Mouse (Mus musculus): ENCODE results near the gene Cflar. TPM values are rescaled to one million over a fixed set of nuclear protein-coding genes. Genes with fewer than 3 reads are reported as not detected.
A peak's percentile ranks its signal among the peaks of the same experiment; 100 is the strongest.

The Cflar gene
- total and polyA plus RNA-seq, 3 experiments: 35.7 to 81.1 (median 49.2) TPM

DNA sequence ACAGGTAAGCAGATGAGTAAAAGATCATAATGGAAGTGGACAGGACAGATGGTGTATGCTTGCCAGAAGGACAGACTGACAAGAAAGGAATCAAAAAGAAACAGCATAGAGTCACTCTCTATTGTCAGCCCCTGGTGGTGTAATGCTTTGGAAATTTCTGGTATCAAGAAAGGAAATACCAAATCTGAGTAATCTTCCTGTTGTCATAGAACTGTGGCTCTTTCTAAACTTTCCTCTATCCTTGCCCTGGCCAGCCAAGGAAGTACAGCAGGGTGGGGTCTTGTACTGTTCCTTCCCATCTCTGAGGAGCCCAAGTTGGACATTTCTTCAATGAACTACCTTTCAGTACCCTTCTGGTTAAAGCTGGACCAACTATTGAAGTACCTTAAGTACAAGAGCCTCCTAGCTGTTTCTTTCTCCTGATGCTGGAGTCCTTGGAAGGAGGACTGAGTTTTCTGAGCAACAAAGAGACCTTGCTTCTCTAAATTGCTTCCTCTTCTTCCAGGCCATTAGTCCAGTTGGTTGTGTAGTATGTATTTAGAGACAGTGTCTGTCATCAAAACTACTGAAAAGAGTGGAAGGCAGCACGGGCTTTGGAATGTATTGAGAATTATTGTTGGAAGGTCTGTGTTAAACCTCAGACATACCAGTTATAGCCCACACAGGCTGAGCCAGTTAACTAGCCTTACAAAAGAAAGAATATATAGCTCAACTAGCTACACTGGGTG, 15.9 kb downstream of the Cflar start:
- in situ Hi-C loops (cut with MboI; ENCODE audit: low pct_ligation_motif_present, low pct_unique_long_range_greater_than_20kb, low sequenced_read_pairs): no loop called here
- Histone ChIP-seq H3K9ac (ENCODE audit: insufficient read depth, low read depth) (peak overlapping the region; percentile 79), H3K27me3 (replicated peaks) (no peaks in the 10 kb centered on the region), H3K27ac (ENCODE audit: insufficient read depth, low read depth) (peak overlapping the region; percentile 77), H3K36me3 (replicated peaks in 1 of 2; ENCODE audit: control insufficient read depth in 1 of 2, insufficient read depth in 1 of 2, low read length in 1 of 2) (peaks cover 17 to 30% of the 10 kb centered on the region in 2 experiments), H3K79me2 (replicated peaks; ENCODE audit: control insufficient read depth, extremely low read depth, insufficient read depth, poor library complexity, severe bottlenecking) (peaks cover 58% of the 10 kb centered on the region), H3K4me3 (replicated peaks in 1 of 3; ENCODE audit: low read depth in 2 of 3, low read length in 2 of 3, poor library complexity in 1 of 3) (peak overlapping the region; percentile 63 to 82 (median 71)), H3K9me3 (replicated peaks; ENCODE audit: low read length) (no peaks in the 10 kb centered on the region), H3K4me2 (ENCODE audit: insufficient read depth, low read depth, poor library complexity, severe bottlenecking) (peak overlapping the region; percentile 72), H3K4me1 (ENCODE audit: control insufficient read depth in 1 of 2, insufficient read depth in 2 of 2) (peaks cover 13 to 49% of the 10 kb centered on the region in 2 experiments; a peak in 3 of 4 replicates)
- no peak for DNase-seq (ENCODE audit: extremely low read depth)
- dilution Hi-C loops (cut with MboI; ENCODE audit: extremely low pct_ligation_motif_present, extremely low pct_unique_long_range_greater_than_20kb, low sequenced_read_pairs): no loop called here
- TF ChIP-seq EP300 (IDR thresholded peaks at IDR 0.05; ENCODE audit: low read length): 0 out of 2 replicates have a peak, but pooled peaks have one; percentile 14
- no peak for TF ChIP-seq CTCF (conservative IDR thresholded peaks at IDR 0.05 in 1 of 2, IDR thresholded peaks at IDR 0.05 in 1 of 2; ENCODE audit: low read depth in 2 of 2, low read length in 2 of 2)

DNA sequence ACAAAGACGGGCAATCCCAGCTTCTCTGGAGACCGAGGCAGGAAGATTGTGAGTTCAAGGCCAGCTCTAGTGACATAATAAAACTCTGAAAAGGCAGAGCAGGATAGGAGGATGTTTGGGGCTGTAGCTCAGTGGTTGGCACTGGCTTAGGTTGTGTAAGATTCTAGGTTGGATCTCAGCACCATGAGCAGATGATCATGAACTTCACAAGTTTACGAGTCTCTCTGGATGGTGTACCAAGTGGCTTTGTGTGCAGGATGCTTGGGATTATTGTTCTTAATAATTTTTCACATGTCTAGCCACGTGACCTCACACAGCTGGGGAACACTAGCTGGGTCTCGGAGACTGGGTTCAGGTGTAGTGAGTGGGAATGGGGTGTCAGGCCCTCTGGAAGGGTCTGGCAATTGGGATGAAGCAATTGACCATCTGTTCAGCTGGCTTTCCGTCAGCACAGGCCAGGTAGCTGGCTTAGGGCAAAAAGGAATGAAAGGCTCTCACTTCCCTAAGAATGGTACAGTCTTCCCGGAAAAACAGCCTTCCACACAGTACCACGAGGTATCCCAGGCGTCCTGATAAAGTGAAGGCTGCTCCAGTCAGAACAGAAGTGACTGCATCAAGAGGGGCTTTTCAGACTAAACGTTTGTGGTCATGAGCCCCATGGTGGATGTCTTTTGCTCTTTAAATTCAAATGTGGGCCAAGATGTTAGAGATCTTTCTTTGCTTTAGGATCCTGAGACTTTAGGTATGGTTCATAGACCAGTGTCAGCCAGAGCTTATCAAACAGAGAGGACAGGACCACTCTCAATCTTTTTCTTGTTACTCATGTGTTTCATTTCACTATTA, 16.7 kb downstream of the Cflar start:
- peak overlapping the region; percentile 77 for H3K27ac ChIP-seq (ENCODE audit: insufficient read depth, low read depth)
- H3K9me3 ChIP-seq (replicated peaks; ENCODE audit: low read length): no peaks in the 10 kb centered on the region
- no peaks in the 10 kb centered on the region for H3K27me3 ChIP-seq (replicated peaks)
- H3K4me3 ChIP-seq (replicated peaks in 1 of 3; ENCODE audit: low read depth in 2 of 3, low read length in 2 of 3, poor library complexity in 1 of 3): peak overlapping the region; percentile 63 to 82 (median 71)
- peak overlapping the region; percentile 72 for H3K4me2 ChIP-seq (ENCODE audit: insufficient read depth, low read depth, poor library complexity, severe bottlenecking)
- in situ Hi-C loops (cut with MboI; ENCODE audit: low pct_ligation_motif_present, low pct_unique_long_range_greater_than_20kb, low sequenced_read_pairs): no loop called here
- H3K9ac ChIP-seq (ENCODE audit: insufficient read depth, low read depth): peak overlapping the region; percentile 79
- H3K36me3 ChIP-seq (replicated peaks in 1 of 2; ENCODE audit: control insufficient read depth in 1 of 2, insufficient read depth in 1 of 2, low read length in 1 of 2): peaks cover 17 to 30% of the 10 kb centered on the region in 2 experiments
- H3K79me2 ChIP-seq (replicated peaks; ENCODE audit: control insufficient read depth, extremely low read depth, insufficient read depth, poor library complexity, severe bottlenecking): peaks cover 58% of the 10 kb centered on the region
- dilution Hi-C loops (cut with MboI; ENCODE audit: extremely low pct_ligation_motif_present, extremely low pct_unique_long_range_greater_than_20kb, low sequenced_read_pairs): no loop called here
- H3K4me1 ChIP-seq (ENCODE audit: control insufficient read depth in 1 of 2, insufficient read depth in 2 of 2): peaks cover 13 to 41% of the 10 kb centered on the region in 2 experiments; a peak in 3 of 4 replicates
- TF ChIP-seq SIN3A (IDR thresholded peaks at IDR 0.05; ENCODE audit: low read length) (0 out of 2 replicates have a peak, but pooled peaks have one; percentile 15), USF1 (IDR thresholded peaks at IDR 0.05; ENCODE audit: low read depth, low read length) (peak; percentile 56), CHD1 (IDR thresholded peaks at IDR 0.05; ENCODE audit: low read depth, low read length) (peak; percentile 58), POLR2AphosphoS2 (IDR thresholded peaks at IDR 0.05; ENCODE audit: low read depth, low read length) (no peak), UBTF (IDR thresholded peaks at IDR 0.05; ENCODE audit: low read depth, low read length) (0 out of 2 replicates have a peak, but pooled peaks have one; percentile 3), USF2 (conservative IDR thresholded peaks at IDR 0.05; ENCODE audit: low read depth, low read length) (peak; percentile 56)
- no peak for DNase-seq (ENCODE audit: extremely low read depth)

DNA sequence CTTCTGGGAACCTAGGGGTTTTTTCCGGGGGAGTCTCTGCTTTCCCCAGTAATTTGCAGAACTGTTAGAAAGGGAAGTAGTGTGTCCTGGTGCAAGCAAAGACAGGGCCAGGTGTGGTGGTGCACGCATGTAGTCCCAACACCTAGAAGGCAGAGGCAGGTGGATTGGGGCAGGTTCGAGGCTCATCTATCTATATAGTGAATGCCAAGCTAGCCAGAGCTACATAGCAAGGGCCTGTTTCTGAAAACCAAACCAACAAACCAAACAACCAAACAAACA, 17.2 kb downstream of the Cflar start:
- Histone ChIP-seq H3K9ac (ENCODE audit: insufficient read depth, low read depth) (peak overlapping the region; percentile 79), H3K4me3 (replicated peaks in 1 of 3; ENCODE audit: low read depth in 2 of 3, low read length in 2 of 3, poor library complexity in 1 of 3) (peak overlapping the region; percentile 63 to 82 (median 71)), H3K79me2 (replicated peaks; ENCODE audit: control insufficient read depth, extremely low read depth, insufficient read depth, poor library complexity, severe bottlenecking) (peaks cover 62% of the 10 kb centered on the region), H3K4me2 (ENCODE audit: insufficient read depth, low read depth, poor library complexity, severe bottlenecking) (peak overlapping the region; percentile 72), H3K9me3 (replicated peaks; ENCODE audit: low read length) (no peaks in the 10 kb centered on the region), H3K27me3 (replicated peaks) (no peaks in the 10 kb centered on the region), H3K4me1 (ENCODE audit: control insufficient read depth in 1 of 2, insufficient read depth in 2 of 2) (peaks cover 9 to 39% of the 10 kb centered on the region in 2 experiments; a peak in 3 of 4 replicates), H3K36me3 (replicated peaks in 1 of 2; ENCODE audit: control insufficient read depth in 1 of 2, insufficient read depth in 1 of 2, low read length in 1 of 2) (peaks cover 19 to 35% of the 10 kb centered on the region in 2 experiments), H3K27ac (ENCODE audit: insufficient read depth, low read depth) (peak overlapping the region; percentile 76; the same call in 1 of the 2 replicates)
- DNase-seq (ENCODE audit: extremely low read depth): no peak
- in situ Hi-C loops (cut with MboI; ENCODE audit: low pct_ligation_motif_present, low pct_unique_long_range_greater_than_20kb, low sequenced_read_pairs): no loop called here
- dilution Hi-C loops (cut with MboI; ENCODE audit: extremely low pct_ligation_motif_present, extremely low pct_unique_long_range_greater_than_20kb, low sequenced_read_pairs): no loop called here
- TF ChIP-seq MEF2A (IDR thresholded peaks at IDR 0.05; ENCODE audit: borderline replicate concordance, low read depth, low read length): 0 out of 2 replicates have a peak, but pooled peaks have one; percentile 3
- TF ChIP-seq HCFC1 (IDR thresholded peaks at IDR 0.05; ENCODE audit: low read depth, low read length): no peak
- TF ChIP-seq CTCF (conservative IDR thresholded peaks at IDR 0.05 in 1 of 2, IDR thresholded peaks at IDR 0.05 in 1 of 2; ENCODE audit: low read depth in 2 of 2, low read length in 2 of 2): no peak
- peak; percentile 52 for TF ChIP-seq EP300 (IDR thresholded peaks at IDR 0.05; ENCODE audit: low read length)
- TF ChIP-seq USF1 (IDR thresholded peaks at IDR 0.05; ENCODE audit: low read depth, low read length): no peak
- TF ChIP-seq MAFK (IDR thresholded peaks at IDR 0.05; ENCODE audit: insufficient replicate concordance, low read length): no peak
- TF ChIP-seq PAX5 (IDR thresholded peaks at IDR 0.05; ENCODE audit: low read length): no peak
- TF ChIP-seq RAD21 (IDR thresholded peaks at IDR 0.05; ENCODE audit: low read depth, low read length): no peak
- no peak for TF ChIP-seq KAT2A (IDR thresholded peaks at IDR 0.05; ENCODE audit: insufficient replicate concordance, low read length)
- TF ChIP-seq NELFE (IDR thresholded peaks at IDR 0.05; ENCODE audit: low read depth, low read length): 0 out of 2 replicates have a peak, but pooled peaks have one; percentile 7
- TF ChIP-seq CHD2 (IDR thresholded peaks at IDR 0.05; ENCODE audit: low read length): 0 out of 2 replicates have a peak, but pooled peaks have one; percentile 30
- TF ChIP-seq ZMIZ1 (IDR thresholded peaks at IDR 0.05; ENCODE audit: low read depth, low read length): no peak
- no peak for TF ChIP-seq GABPA (IDR thresholded peaks at IDR 0.05; ENCODE audit: insufficient replicate concordance, low read depth, low read length)
- no peak for TF ChIP-seq TBP (conservative IDR thresholded peaks at IDR 0.05; ENCODE audit: low read depth, low read length)
- TF ChIP-seq ZNF384 (IDR thresholded peaks at IDR 0.05; ENCODE audit: low read depth, low read length): no peak
- TF ChIP-seq IRF4 (IDR thresholded peaks at IDR 0.05; ENCODE audit: low read depth, low read length): no peak
- TF ChIP-seq ZC3H11A (IDR thresholded peaks at IDR 0.05; ENCODE audit: low read depth, low read length): no peak

All from CH12.LX (cell line).